Mouse (Mus musculus): Measurements from ENCODE around the gene Htt. TPM values are rescaled to one million over a fixed set of nuclear protein-coding genes. Genes with fewer than 3 reads are reported as not detected.

Gene Htt
- polyA plus RNA-seq, 1 experiment from 2014 or later: 8.7 TPM

- WGBS: under 1% methylated on average over 73 of the region's 84 CpGs
- Histone ChIP-seq H3K9me3 (no peaks in the 10 kb centered on the region), H3K4me2 (replicated peaks) (peak within 1 kb of the TSS; percentile 72), H3K36me3 (no peaks in the 10 kb centered on the region), H3K27ac (peak within 1 kb of the TSS; percentile 67), H3K4me1 (replicated peaks) (0 out of 2 replicates have a peak, but pooled peaks cover 10% of the 10 kb centered on the region), H3K27me3 (replicated peaks) (no peaks in the 10 kb centered on the region; the same call in 1 of the 2 replicates), H3K4me3 (replicated peaks) (peak within 1 kb of the TSS; percentile 69), H3K9ac (peak within 1 kb of the TSS; percentile 81)
- peak; percentile 99 for ATAC-seq
Measured at GRCm38 (mm10) chr5:34948861-34949760, 187.6 kb downstream of the Htt start, which contains the start of gene Rgs12. TSS of gene Rgs12 (plus strand) at chr5:34949445.

GRCm38 (mm10) chr5:34949769-34950211, 188.2 kb downstream of the Htt start:
- Histone ChIP-seq H3K9ac (peak overlapping the region; percentile 81), H3K9me3 (no peaks in the 10 kb centered on the region), H3K27me3 (replicated peaks) (no peaks in the 10 kb centered on the region; the same call in 1 of the 2 replicates), H3K4me3 (replicated peaks) (peak overlapping the region; percentile 69), H3K36me3 (no peaks in the 10 kb centered on the region), H3K4me2 (replicated peaks) (peak overlapping the region; percentile 72), H3K4me1 (replicated peaks) (0 out of 2 replicates have a peak, but pooled peaks cover 10% of the 10 kb centered on the region), H3K27ac (peak overlapping the region; percentile 67)
- ATAC-seq: no peak; the same call in none of the 2 replicates
- WGBS: 3% methylated on average over 12 of the region's 12 CpGs

DNA sequence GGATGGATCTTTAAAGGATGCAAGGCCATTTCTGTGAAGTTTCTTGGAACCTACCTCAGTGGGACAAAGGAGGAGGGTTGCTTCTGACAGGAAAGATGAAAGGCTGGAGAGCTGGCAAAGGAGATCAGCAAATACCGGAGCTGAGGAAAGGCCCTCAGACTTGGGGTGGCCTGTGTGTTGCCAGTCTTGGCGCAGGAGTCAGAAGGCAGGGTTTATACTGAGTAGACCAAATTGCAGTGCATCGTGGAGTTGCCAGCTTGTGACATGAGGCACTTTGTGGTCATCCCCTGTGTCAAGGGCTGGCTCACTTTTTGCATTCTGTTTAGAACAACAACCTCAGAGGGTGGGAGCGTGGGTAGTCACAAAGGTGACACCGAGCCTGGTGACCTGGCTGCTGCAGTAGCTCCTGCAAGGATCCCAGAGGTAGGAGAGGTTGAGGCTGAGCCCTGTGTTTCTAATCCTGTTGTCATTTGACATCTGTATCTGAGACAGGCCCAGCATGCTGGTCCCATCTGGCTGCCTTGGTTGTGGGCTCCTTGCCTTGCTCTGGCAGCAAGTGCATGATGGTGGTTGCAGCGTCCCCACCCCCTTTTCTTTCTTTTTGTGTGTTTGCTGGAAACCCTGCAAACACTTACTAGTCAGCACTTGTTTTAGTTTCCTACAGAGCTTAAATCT, 189.1 kb downstream of the Htt start:
- Histone ChIP-seq H3K4me1 (replicated peaks) (0 out of 2 replicates have a peak, but pooled peaks cover 10% of the 10 kb centered on the region), H3K36me3 (no peaks in the 10 kb centered on the region), H3K9ac (no peak overlapping the region), H3K27ac (no peak overlapping the region), H3K4me2 (replicated peaks) (peak overlapping the region; percentile 72), H3K4me3 (replicated peaks) (peak overlapping the region; percentile 69), H3K9me3 (no peaks in the 10 kb centered on the region), H3K27me3 (replicated peaks) (no peaks in the 10 kb centered on the region; the same call in 1 of the 2 replicates)
- ATAC-seq: no peak
- 77% methylated on average over 6 of the region's 6 CpGs for WGBS

GRCm38 (mm10) chr5:34951161-34951834, 189.8 kb downstream of the Htt start:
- Histone ChIP-seq H3K36me3 (no peaks in the 10 kb centered on the region), H3K4me1 (replicated peaks) (0 out of 2 replicates have a peak, but pooled peaks cover 10% of the 10 kb centered on the region), H3K9me3 (no peaks in the 10 kb centered on the region), H3K4me3 (replicated peaks) (no peak overlapping the region), H3K27me3 (replicated peaks) (no peaks in the 10 kb centered on the region), H3K4me2 (replicated peaks) (peak overlapping the region; percentile 72; the same call in 1 of the 2 replicates), H3K27ac (no peak overlapping the region), H3K9ac (no peak overlapping the region)
- ATAC-seq: no peak
- WGBS: 91% methylated on average over 8 of the region's 8 CpGs

GRCm38 (mm10) chr5:34954508-34954907, 193.0 kb downstream of the Htt start:
- WGBS: 77% methylated on average over 6 of the region's 6 CpGs

GRCm38 (mm10) chr5:34955630-34956029, 194.1 kb downstream of the Htt start:
- Histone ChIP-seq H3K27me3 (replicated peaks) (no peaks in the 10 kb centered on the region), H3K9ac (no peak overlapping the region), H3K9me3 (no peaks in the 10 kb centered on the region), H3K4me2 (replicated peaks) (no peak overlapping the region), H3K27ac (no peak overlapping the region), H3K4me1 (replicated peaks) (0 out of 2 replicates have a peak, but pooled peaks cover 6% of the 10 kb centered on the region), H3K36me3 (no peaks in the 10 kb centered on the region), H3K4me3 (replicated peaks) (no peak overlapping the region)
- ATAC-seq: no peak
- 52% methylated on average over 5 of the region's 5 CpGs for WGBS

More at GRCm38 (mm10) chr5:34954508-34954907, 193.0 kb downstream of the Htt start:
- Histone ChIP-seq H3K36me3 (no peaks in the 10 kb centered on the region), H3K27me3 (replicated peaks) (no peaks in the 10 kb centered on the region), H3K4me1 (replicated peaks) (0 out of 2 replicates have a peak, but pooled peaks cover 10% of the 10 kb centered on the region), H3K9me3 (no peaks in the 10 kb centered on the region), H3K4me3 (replicated peaks) (no peak overlapping the region), H3K27ac (no peak overlapping the region), H3K9ac (no peak overlapping the region), H3K4me2 (replicated peaks) (no peak overlapping the region)
- ATAC-seq: no peak

DNA sequence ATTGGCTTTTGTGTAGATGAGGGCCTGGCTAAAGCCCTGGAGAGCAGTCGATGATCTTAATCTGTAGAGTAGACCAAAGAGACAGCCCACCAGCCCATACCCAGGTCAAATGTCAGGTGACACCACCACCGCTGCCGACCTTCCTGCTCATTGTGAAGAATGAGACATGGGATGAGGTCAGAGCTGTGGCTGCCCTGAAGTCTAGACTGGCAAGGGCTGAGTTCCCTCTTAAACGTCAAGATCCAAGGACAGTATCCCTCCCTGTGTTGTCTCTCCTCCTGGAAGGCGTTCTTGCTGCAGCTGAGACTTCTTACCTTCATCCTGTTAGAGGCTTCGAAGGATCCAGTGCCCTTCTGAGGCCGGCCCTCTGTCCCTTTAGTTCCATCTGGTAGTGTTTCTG, 194.6 kb downstream of the Htt start:
- no peak overlapping the region for H3K27ac ChIP-seq
- H3K9ac ChIP-seq: no peak overlapping the region
- no peak overlapping the region for H3K4me3 ChIP-seq (replicated peaks)
- H3K36me3 ChIP-seq: no peaks in the 10 kb centered on the region
- no peak overlapping the region for H3K4me2 ChIP-seq (replicated peaks)
- 80% methylated on average over 7 of the region's 7 CpGs for WGBS
- 0 out of 2 replicates have a peak, but pooled peaks cover under 1% of the 10 kb centered on the region for H3K4me1 ChIP-seq (replicated peaks)
- ATAC-seq: no peak
- H3K9me3 ChIP-seq: no peaks in the 10 kb centered on the region
- H3K27me3 ChIP-seq (replicated peaks): no peaks in the 10 kb centered on the region

- Histone ChIP-seq H3K27me3 (replicated peaks) (no peaks in the 10 kb centered on the region), H3K9me3 (no peaks in the 10 kb centered on the region), H3K36me3 (no peaks in the 10 kb centered on the region), H3K4me1 (replicated peaks) (no peaks in the 10 kb centered on the region), H3K9ac (no peak overlapping the region), H3K4me3 (replicated peaks) (no peak overlapping the region), H3K27ac (no peak overlapping the region), H3K4me2 (replicated peaks) (no peak overlapping the region)
- WGBS: 80% methylated on average over 2 of the region's 2 CpGs
- no peak for ATAC-seq
Measured at GRCm38 (mm10) chr5:34957015-34957414, 195.5 kb downstream of the Htt start.

- WGBS: 69% methylated on average over 1 of the region's 1 CpGs
Measured at GRCm38 (mm10) chr5:34960021-34960420, 198.5 kb downstream of the Htt start.

More at GRCm38 (mm10) chr5:34960021-34960420, 198.5 kb downstream of the Htt start:
- Histone ChIP-seq H3K9ac (no peak overlapping the region), H3K27me3 (replicated peaks) (no peaks in the 10 kb centered on the region), H3K36me3 (no peaks in the 10 kb centered on the region), H3K4me2 (replicated peaks) (no peak overlapping the region), H3K4me1 (replicated peaks) (no peaks in the 10 kb centered on the region), H3K4me3 (replicated peaks) (no peak overlapping the region), H3K9me3 (no peaks in the 10 kb centered on the region), H3K27ac (no peak overlapping the region)
- peak; percentile 61; the same call in 1 of the 2 replicates for ATAC-seq

All from intestine, embryonic 15.5 days (tissue).